Mouse (Mus musculus): ENCODE measurements around the gene Ptpn1. TPM values are rescaled to one million over a fixed set of nuclear protein-coding genes. Genes with fewer than 3 reads are reported as not detected.

Ptpn1 gene
- polyA plus RNA-seq, 1 experiment from 2014 or later = 42.1 TPM

GRCm38 (mm10) chr2:167995870-167996635 is 64.2 kb downstream of the Ptpn1 start:
- Histone ChIP-seq H3K4me3 (no peak overlapping the region), H3K27me3 (replicated peaks) (peaks cover 11% of the 10 kb centered on the region; the same call in 1 of the 2 replicates), H3K27ac (replicated peaks) (no peak overlapping the region), H3K4me1 (peaks cover 23% of the 10 kb centered on the region), H3K36me3 (no peaks in the 10 kb centered on the region), H3K9ac (peak overlapping the region; percentile 2; the same call in 1 of the 2 replicates), H3K4me2 (no peak overlapping the region), H3K9me3 (no peaks in the 10 kb centered on the region)
- WGBS = 51% methylated on average over 19 of the region's 19 CpGs
- no peak for ATAC-seq (ENCODE audit: extremely low read depth, insufficient number of reproducible peaks, low FRiP score, low TSS enrichment)

- Histone ChIP-seq H3K36me3 (no peaks in the 10 kb centered on the region), H3K27ac (replicated peaks) (no peak overlapping the region), H3K9me3 (no peaks in the 10 kb centered on the region), H3K4me3 (no peak overlapping the region), H3K9ac (no peak overlapping the region; the same call in 1 of the 2 replicates), H3K27me3 (replicated peaks) (peaks cover 11% of the 10 kb centered on the region; the same call in 1 of the 2 replicates), H3K4me2 (no peak overlapping the region), H3K4me1 (peaks cover 23% of the 10 kb centered on the region)
- 45% methylated on average over 8 of the region's 8 CpGs for whole genome bisulfite sequencing
- ATAC-seq (ENCODE audit: extremely low read depth, insufficient number of reproducible peaks, low FRiP score, low TSS enrichment) = no peak
Measured at GRCm38 (mm10) chr2:167996672-167997215, 64.9 kb downstream of the Ptpn1 start.

- Histone ChIP-seq H3K36me3 (no peaks in the 10 kb centered on the region), H3K4me3 (no peak overlapping the region), H3K4me2 (no peak overlapping the region), H3K27ac (replicated peaks) (no peak overlapping the region), H3K9ac (peak overlapping the region; percentile 24; the same call in 1 of the 2 replicates), H3K27me3 (replicated peaks) (peaks cover 11% of the 10 kb centered on the region; the same call in 1 of the 2 replicates), H3K9me3 (no peaks in the 10 kb centered on the region), H3K4me1 (peaks cover 23% of the 10 kb centered on the region)
- ATAC-seq (ENCODE audit: extremely low read depth, insufficient number of reproducible peaks, low FRiP score, low TSS enrichment) = no peak
- WGBS = 37% methylated on average over 3 of the region's 3 CpGs
Measured at GRCm38 (mm10) chr2:167997562-167997961, 65.7 kb downstream of the Ptpn1 start.

- 0 out of 2 replicates have a peak, but pooled peaks cover 4% of the 10 kb centered on the region for H3K27me3 ChIP-seq (replicated peaks)
- no peaks in the 10 kb centered on the region for H3K36me3 ChIP-seq
- H3K9me3 ChIP-seq = no peaks in the 10 kb centered on the region
- no peak overlapping the region for H3K9ac ChIP-seq
- no peak for ATAC-seq (ENCODE audit: extremely low read depth, insufficient number of reproducible peaks, low FRiP score, low TSS enrichment)
- peaks cover 26% of the 10 kb centered on the region for H3K4me1 ChIP-seq
- no peak overlapping the region for H3K4me2 ChIP-seq
- 82% methylated on average over 3 of the region's 3 CpGs for whole genome bisulfite sequencing
- no peak overlapping the region for H3K27ac ChIP-seq (replicated peaks)
- H3K4me3 ChIP-seq = no peak overlapping the region
Measured at GRCm38 (mm10) chr2:167999145-167999743, 67.4 kb downstream of the Ptpn1 start.

- 59% methylated on average over 4 of the region's 4 CpGs for WGBS
- no peaks in the 10 kb centered on the region for H3K36me3 ChIP-seq
- H3K27ac ChIP-seq (replicated peaks) = no peak overlapping the region
- no peaks in the 10 kb centered on the region for H3K27me3 ChIP-seq (replicated peaks)
- no peak overlapping the region for H3K4me2 ChIP-seq
- no peaks in the 10 kb centered on the region for H3K9me3 ChIP-seq
- no peak overlapping the region for H3K9ac ChIP-seq
- no peak overlapping the region for H3K4me3 ChIP-seq
- no peak for ATAC-seq (ENCODE audit: extremely low read depth, insufficient number of reproducible peaks, low FRiP score, low TSS enrichment)
- peaks cover 24% of the 10 kb centered on the region for H3K4me1 ChIP-seq
Measured at GRCm38 (mm10) chr2:168002188-168002587, 70.3 kb downstream of the Ptpn1 start.

GRCm38 (mm10) chr2:168002884-168003283 is 71.0 kb downstream of the Ptpn1 start:
- Histone ChIP-seq H3K9ac (no peak overlapping the region), H3K9me3 (no peaks in the 10 kb centered on the region), H3K27ac (replicated peaks) (no peak overlapping the region), H3K4me3 (no peak overlapping the region), H3K4me1 (peaks cover 17% of the 10 kb centered on the region), H3K27me3 (replicated peaks) (no peaks in the 10 kb centered on the region), H3K4me2 (no peak overlapping the region), H3K36me3 (no peaks in the 10 kb centered on the region)
- no peak for ATAC-seq (ENCODE audit: extremely low read depth, insufficient number of reproducible peaks, low FRiP score, low TSS enrichment)
- WGBS = 87% methylated on average over 2 of the region's 2 CpGs

- no peaks in the 10 kb centered on the region for H3K27me3 ChIP-seq (replicated peaks)
- no peak overlapping the region for H3K4me3 ChIP-seq
- H3K4me1 ChIP-seq = peaks cover 15% of the 10 kb centered on the region
- H3K36me3 ChIP-seq = no peaks in the 10 kb centered on the region
- 59% methylated on average over 12 of the region's 12 CpGs for WGBS
- H3K27ac ChIP-seq (replicated peaks) = no peak overlapping the region
- no peaks in the 10 kb centered on the region for H3K9me3 ChIP-seq
- H3K9ac ChIP-seq = peak overlapping the region; percentile 44; the same call in 1 of the 2 replicates
- ATAC-seq (ENCODE audit: extremely low read depth, insufficient number of reproducible peaks, low FRiP score, low TSS enrichment) = no peak
- H3K4me2 ChIP-seq = no peak overlapping the region
Measured at GRCm38 (mm10) chr2:168003431-168003830, 71.6 kb downstream of the Ptpn1 start.

GRCm38 (mm10) chr2:168004369-168004768 is 72.5 kb downstream of the Ptpn1 start:
- ATAC-seq (ENCODE audit: extremely low read depth, insufficient number of reproducible peaks, low FRiP score, low TSS enrichment) = no peak
- Histone ChIP-seq H3K4me1 (peaks cover 15% of the 10 kb centered on the region), H3K9ac (no peak overlapping the region), H3K27ac (replicated peaks) (no peak overlapping the region), H3K36me3 (no peaks in the 10 kb centered on the region), H3K4me3 (no peak overlapping the region), H3K9me3 (no peaks in the 10 kb centered on the region), H3K4me2 (no peak overlapping the region), H3K27me3 (replicated peaks) (no peaks in the 10 kb centered on the region)
- WGBS = 61% methylated on average over 2 of the region's 2 CpGs

GRCm38 (mm10) chr2:168005005-168005404 is 73.1 kb downstream of the Ptpn1 start:
- Histone ChIP-seq H3K27me3 (replicated peaks) (no peaks in the 10 kb centered on the region), H3K36me3 (no peaks in the 10 kb centered on the region), H3K4me2 (no peak overlapping the region), H3K4me1 (peaks cover 19% of the 10 kb centered on the region), H3K4me3 (no peak overlapping the region), H3K27ac (replicated peaks) (no peak overlapping the region), H3K9ac (no peak overlapping the region), H3K9me3 (no peaks in the 10 kb centered on the region)
- no peak for ATAC-seq (ENCODE audit: extremely low read depth, insufficient number of reproducible peaks, low FRiP score, low TSS enrichment)
- WGBS = 86% methylated on average over 3 of the region's 3 CpGs

GRCm38 (mm10) chr2:168005616-168006015 is 73.8 kb downstream of the Ptpn1 start:
- no peak overlapping the region for H3K27ac ChIP-seq (replicated peaks)
- no peak overlapping the region for H3K9ac ChIP-seq
- 41% methylated on average over 3 of the region's 3 CpGs for WGBS
- no peak overlapping the region for H3K4me2 ChIP-seq
- H3K4me1 ChIP-seq = peaks cover 25% of the 10 kb centered on the region
- no peak overlapping the region for H3K4me3 ChIP-seq
- no peaks in the 10 kb centered on the region for H3K9me3 ChIP-seq
- H3K36me3 ChIP-seq = no peaks in the 10 kb centered on the region
- no peaks in the 10 kb centered on the region for H3K27me3 ChIP-seq (replicated peaks)
- no peak for ATAC-seq (ENCODE audit: extremely low read depth, insufficient number of reproducible peaks, low FRiP score, low TSS enrichment)

GRCm38 (mm10) chr2:168006489-168006888 is 74.6 kb downstream of the Ptpn1 start:
- Histone ChIP-seq H3K36me3 (no peaks in the 10 kb centered on the region), H3K9me3 (no peaks in the 10 kb centered on the region), H3K4me1 (peaks cover 33% of the 10 kb centered on the region), H3K9ac (peak overlapping the region; percentile 21; the same call in 1 of the 2 replicates), H3K4me3 (no peak overlapping the region), H3K27me3 (replicated peaks) (no peaks in the 10 kb centered on the region), H3K4me2 (no peak overlapping the region), H3K27ac (replicated peaks) (no peak overlapping the region)
- WGBS = 79% methylated on average over 6 of the region's 6 CpGs
- ATAC-seq (ENCODE audit: extremely low read depth, insufficient number of reproducible peaks, low FRiP score, low TSS enrichment) = no peak
